Mouse (Mus musculus) spleen, postnatal 36 days (tissue): ENCODE results near the gene Gatad2b.
"Not testable (repeated sequence)": the region's sequence is repeated elsewhere in the genome, so short reads cannot be mapped to it uniquely, and the experiment has no call there.

Experiments used
- DNase-seq, 2 experiments: peaks; one replicate each; pipeline ENCODE4 v3.0.0; 2022; ENCODE audit warnings: low spot score in 2 of 2, mixed read lengths in 1 of 2

Gatad2b gene

GRCm38 (mm10) chr3:90313367-90313766 lies 20.4 kb downstream of the Gatad2b start:
- peak in 1 of 2 experiments; percentile 18 for DNase-seq

- DNase-seq = no peak
Observed at GRCm38 (mm10) chr3:90314241-90314640, 21.3 kb downstream of the Gatad2b start.

- no peak for DNase-seq
Observed at GRCm38 (mm10) chr3:90322289-90322688, 29.3 kb downstream of the Gatad2b start.

- peak; percentile 50 to 60 for DNase-seq
Observed at GRCm38 (mm10) chr3:90323119-90323518, 30.1 kb downstream of the Gatad2b start.

- DNase-seq = no peak
Observed at GRCm38 (mm10) chr3:90332485-90332884, 39.5 kb downstream of the Gatad2b start.

GRCm38 (mm10) chr3:90335517-90335916 lies 42.5 kb downstream of the Gatad2b start:
- no peak for DNase-seq

- no peak for DNase-seq
Observed at GRCm38 (mm10) chr3:90338190-90338589, 45.2 kb downstream of the Gatad2b start.

GRCm38 (mm10) chr3:90340177-90340576 lies 47.2 kb downstream of the Gatad2b start:
- DNase-seq = no peak

GRCm38 (mm10) chr3:90342853-90343252 lies 49.9 kb downstream of the Gatad2b start:
- DNase-seq = not testable (repeated sequence)

- no peak for DNase-seq
Observed at GRCm38 (mm10) chr3:90347847-90348246, 54.9 kb downstream of the Gatad2b start.

GRCm38 (mm10) chr3:90357959-90358358 lies 65.0 kb downstream of the Gatad2b start:
- DNase-seq = no peak

- no peak for DNase-seq
Observed at GRCm38 (mm10) chr3:90359230-90359629, 66.3 kb downstream of the Gatad2b start.

- no peak for DNase-seq
Observed at GRCm38 (mm10) chr3:90361476-90361875, 68.5 kb downstream of the Gatad2b start.

GRCm38 (mm10) chr3:90362346-90362745 lies 69.4 kb downstream of the Gatad2b start:
- no peak for DNase-seq

GRCm38 (mm10) chr3:90367001-90367632 lies 74.1 kb downstream of the Gatad2b start:
- DNase-seq = no peak

GRCm38 (mm10) chr3:90369041-90369440 lies 76.1 kb downstream of the Gatad2b start:
- DNase-seq = no peak

- DNase-seq = no peak
Observed at GRCm38 (mm10) chr3:90371857-90372256, 78.9 kb downstream of the Gatad2b start.

- DNase-seq = no peak
Observed at GRCm38 (mm10) chr3:90372817-90373216, 79.8 kb downstream of the Gatad2b start.

GRCm38 (mm10) chr3:90373432-90374028 lies 80.6 kb downstream of the Gatad2b start:
- DNase-seq = peak; percentile 72 to 80

GRCm38 (mm10) chr3:90374368-90374767 lies 81.4 kb downstream of the Gatad2b start:
- DNase-seq = no peak

GRCm38 (mm10) chr3:90375562-90376246 lies 82.7 kb downstream of the Gatad2b start:
- DNase-seq = no peak

GRCm38 (mm10) chr3:90376247-90376585 lies 83.2 kb downstream of the Gatad2b start:
- DNase-seq = no peak

GRCm38 (mm10) chr3:90378496-90378895 lies 85.5 kb downstream of the Gatad2b start:
- no peak for DNase-seq
